Mouse (Mus musculus) small intestine, adult 2 months (tissue): ENCODE measurements around the gene Prkx. TPM values are rescaled to one million over a fixed set of nuclear protein-coding genes. Genes with fewer than 3 reads are reported as not detected.

Source experiments
- H3K27ac ChIP-seq: fragments of 200-500 bp; 2 replicates; pipeline ENCODE4 v1.5.1; 2012; ENCODE audit warnings: low read depth, low read length, control low read depth, inconsistent platforms; ENCODE audit not compliant: insufficient read depth
- H3K27me3 ChIP-seq: fragments of 200-500 bp; 2 replicates; pipeline ENCODE4 v1.6.1; 2012; ENCODE audit warnings: mild to moderate bottlenecking, moderate library complexity, low read length, inconsistent platforms; ENCODE audit not compliant: control insufficient read depth, insufficient read depth
- H3K36me3 ChIP-seq: fragments of 200-500 bp; 2 replicates; pipeline ENCODE4 v1.6.1; 2012; ENCODE audit warnings: mild to moderate bottlenecking, low read length, control low read depth, inconsistent platforms; ENCODE audit not compliant: control insufficient read depth, insufficient read depth
- H3K4me1 ChIP-seq: fragments of 200-500 bp; 2 replicates; pipeline ENCODE4 v1.6.1; 2012; ENCODE audit warnings: low read length, inconsistent platforms, mixed read lengths; ENCODE audit not compliant: control insufficient read depth, insufficient read depth, insufficient read length
- H3K4me3 ChIP-seq: fragments of 200-500 bp; 2 replicates; pipeline ENCODE4 v1.5.1; 2012; ENCODE audit warnings: low read depth, mild to moderate bottlenecking, control low read depth, inconsistent platforms, low read length, moderate library complexity
- CTCF ChIP-seq: fragments of 200-500 bp; IDR thresholded peaks from 2 replicates; pipeline ENCODE4 v1.5.1; 2012; ENCODE audit warnings: low read depth, mild to moderate bottlenecking, control low read depth, inconsistent platforms, low read length, moderate library complexity, mixed read lengths; ENCODE audit not compliant: insufficient replicate concordance, insufficient read length; ENCODE audit errors: extremely low read depth
- POLR2A ChIP-seq: fragments of 200-500 bp; IDR thresholded peaks from 2 replicates; pipeline ENCODE4 v1.6.1; 2012; ENCODE audit warnings: low read depth, mild to moderate bottlenecking, control low read depth, inconsistent platforms, low read length, moderate library complexity
- WGBS: fragments of 180-500 bp; shearing (Covaris S2); methylation state at CpG from one replicate; pipeline ENCODE4 v1.1.7; 2018; 5-methylcytosine and 5-hydroxymethylcytosine counted together
- polyA plus RNA-seq: library from polyadenylated mRNA; depleted of rRNA; stranded (reverse); fragments of >200 nt; gene quantifications from 2 replicates; pipeline ENCODE4 v1.2.3, GENCODE M21; 2012

The Prkx gene
- polyA plus RNA-seq, 1 experiment: 20.0 TPM

- Histone ChIP-seq H3K27me3 (no peaks in the 10 kb centered on the region), H3K36me3 (no peaks in the 10 kb centered on the region), H3K27ac (no peak overlapping the region), H3K4me1 (peaks cover 4% of the 10 kb centered on the region; the same call in 1 of the 2 replicates), H3K4me3 (no peak overlapping the region)
- TF ChIP-seq CTCF: no peak
- no peak for TF ChIP-seq POLR2A
Measured at GRCm38 (mm10) chrX:77797801-77798200, 1.7 kb upstream of the Prkx start.

GRCm38 (mm10) chrX:77796916-77797315 lies 838 bp upstream of the Prkx start:
- no peak overlapping the region for H3K27ac ChIP-seq
- H3K36me3 ChIP-seq: no peaks in the 10 kb centered on the region
- TF ChIP-seq POLR2A (no peak), CTCF (no peak)
- 79% methylated on average over 1 of the region's 1 CpGs for WGBS
- peaks cover 6% of the 10 kb centered on the region; the same call in 1 of the 2 replicates for H3K4me1 ChIP-seq
- no peak overlapping the region for H3K4me3 ChIP-seq
- no peaks in the 10 kb centered on the region for H3K27me3 ChIP-seq

GRCm38 (mm10) chrX:77795858-77796174 lies 262 bp downstream of the Prkx start:
- Histone ChIP-seq H3K27ac (peak overlapping the region; percentile 76), H3K4me1 (peaks cover 6% of the 10 kb centered on the region; the same call in 1 of the 2 replicates), H3K36me3 (no peaks in the 10 kb centered on the region), H3K4me3 (peak overlapping the region; percentile 100), H3K27me3 (no peaks in the 10 kb centered on the region)
- TF ChIP-seq POLR2A (peak; percentile 66; the same call in 1 of the 2 replicates), CTCF (no peak)
- 15% methylated on average over 30 of the region's 30 CpGs for WGBS

DNA sequence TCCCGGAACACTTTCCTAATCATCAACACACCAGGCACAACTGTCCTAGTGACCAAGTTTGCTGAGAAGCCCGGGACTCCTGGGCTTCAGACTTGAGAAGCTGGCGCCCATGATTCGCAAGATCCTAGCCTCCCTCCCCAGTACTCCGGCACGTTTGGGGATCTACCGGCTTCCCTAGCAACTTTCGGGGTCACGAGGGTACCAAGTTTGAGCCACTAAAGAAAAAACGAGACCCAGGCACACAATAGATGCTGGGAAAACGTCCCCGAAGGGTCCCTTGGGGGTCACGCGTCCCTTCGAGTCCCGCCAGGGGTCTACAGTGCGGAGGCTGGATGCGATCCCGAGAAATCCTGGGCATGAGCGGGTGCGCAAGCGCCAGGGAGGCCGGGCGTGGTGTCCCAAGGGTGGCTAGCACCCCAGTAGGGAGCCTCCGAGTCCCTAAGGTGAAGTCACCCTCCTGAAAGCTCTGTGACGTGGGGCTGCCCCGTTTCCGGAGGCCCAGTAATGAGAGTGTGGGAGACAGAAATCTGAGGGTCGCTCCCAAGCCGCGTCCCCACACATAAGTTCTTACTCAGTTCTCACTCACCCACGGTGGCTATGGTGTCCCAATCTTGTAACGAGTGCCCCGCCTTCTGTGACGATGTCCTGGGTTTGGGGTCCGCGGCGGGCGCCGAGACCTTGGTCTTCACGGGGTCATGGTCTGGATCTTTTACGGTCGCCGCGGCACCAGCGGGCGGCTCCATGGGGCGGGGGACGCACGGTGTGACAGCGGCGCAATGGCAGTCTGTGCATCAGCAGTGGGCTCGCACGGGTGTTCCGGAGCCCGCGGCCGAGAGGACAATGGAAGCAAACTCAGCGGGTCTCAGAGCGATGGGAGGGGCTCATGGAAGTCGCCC lies 868 bp downstream of the Prkx start:
- Histone ChIP-seq H3K36me3 (no peaks in the 10 kb centered on the region), H3K4me3 (peak overlapping the region; percentile 100), H3K27ac (peak overlapping the region; percentile 75), H3K4me1 (peaks cover 6% of the 10 kb centered on the region; the same call in 1 of the 2 replicates), H3K27me3 (no peaks in the 10 kb centered on the region)
- 13% methylated on average over 61 of the region's 61 CpGs for WGBS
- TF ChIP-seq POLR2A: no peak
- TF ChIP-seq CTCF: no peak

DNA sequence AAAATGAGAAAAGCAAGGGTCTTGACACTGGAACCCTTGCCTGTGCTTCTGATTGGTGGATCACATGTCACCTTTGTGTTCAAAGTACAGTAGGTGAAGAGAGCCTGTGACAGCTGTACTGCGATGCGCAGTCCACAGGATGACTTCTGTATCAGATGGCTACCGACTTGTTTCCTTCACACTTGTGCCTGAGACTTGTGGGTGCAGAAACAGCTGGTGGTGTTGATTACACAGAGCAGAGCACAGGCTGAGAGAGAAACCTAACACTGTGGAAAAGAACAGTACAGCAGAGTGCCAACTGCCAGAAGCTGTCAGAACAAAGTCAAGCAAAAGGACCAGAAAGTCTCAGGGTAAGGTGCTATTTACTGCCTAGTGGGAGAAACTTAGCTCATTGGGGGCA lies 7.4 kb downstream of the Prkx start:
- Histone ChIP-seq H3K4me3 (no peak overlapping the region), H3K36me3 (peaks cover 3% of the 10 kb centered on the region), H3K27me3 (no peaks in the 10 kb centered on the region), H3K4me1 (peaks cover 3% of the 10 kb centered on the region; the same call in 1 of the 2 replicates), H3K27ac (no peak overlapping the region)
- no peak for TF ChIP-seq POLR2A
- TF ChIP-seq CTCF: no peak
- 83% methylated on average over 3 of the region's 3 CpGs for WGBS

DNA sequence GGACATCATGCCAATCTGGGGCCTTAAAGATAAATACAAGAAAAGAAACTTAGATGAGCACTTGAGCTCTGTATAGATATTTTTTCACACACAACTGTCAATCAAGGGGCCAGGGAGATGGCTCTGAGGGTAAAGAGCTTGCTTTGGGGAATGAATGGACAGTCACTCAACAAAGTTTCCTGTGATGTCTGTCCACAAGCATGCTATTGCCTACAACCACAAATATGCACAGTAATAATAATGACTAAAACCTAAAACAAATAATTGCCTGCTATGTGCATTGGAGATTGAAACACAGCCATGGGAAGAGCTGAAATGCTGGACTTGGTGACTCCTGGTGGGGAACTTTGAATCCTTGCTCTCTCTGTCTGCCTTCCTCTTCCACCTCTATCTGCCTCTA lies 9.7 kb downstream of the Prkx start:
- H3K27me3 ChIP-seq: no peaks in the 10 kb centered on the region
- TF ChIP-seq POLR2A (no peak), CTCF (no peak)

DNA sequence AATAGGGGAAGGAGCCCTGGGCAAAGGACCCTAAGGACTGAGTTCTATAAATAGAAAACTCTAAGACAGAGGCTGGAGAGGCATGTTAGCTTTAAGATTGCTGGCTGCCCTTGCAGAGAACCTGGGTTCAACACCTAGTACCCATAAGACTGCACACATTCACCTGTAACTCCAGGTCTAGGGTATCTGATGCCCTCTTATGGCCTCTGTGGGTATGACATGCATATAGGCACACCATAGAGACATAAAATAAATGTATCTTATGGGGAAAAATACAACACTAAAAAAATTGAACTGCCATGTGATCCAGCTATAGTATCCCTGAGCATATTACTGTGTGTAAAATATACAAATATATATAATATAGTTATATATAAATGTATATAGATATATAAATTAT lies 18.3 kb downstream of the Prkx start:
- no peaks in the 10 kb centered on the region for H3K4me1 ChIP-seq
- no peak overlapping the region for H3K4me3 ChIP-seq
- TF ChIP-seq POLR2A (no peak), CTCF (no peak)
- H3K36me3 ChIP-seq: 0 out of 2 replicates have a peak, but pooled peaks cover 3% of the 10 kb centered on the region
- no peak overlapping the region for H3K27ac ChIP-seq
- no peaks in the 10 kb centered on the region for H3K27me3 ChIP-seq

More for the DNA sequence above, 9.7 kb downstream of the Prkx start:
- no peaks in the 10 kb centered on the region for H3K4me1 ChIP-seq
- no peak overlapping the region for H3K4me3 ChIP-seq
- peaks cover 3% of the 10 kb centered on the region for H3K36me3 ChIP-seq
- H3K27ac ChIP-seq: no peak overlapping the region
